Mouse (Mus musculus): ENCODE results near the gene Pomc.
"Not testable (repeated sequence)": the region's sequence is repeated elsewhere in the genome, so short reads cannot be mapped to it uniquely, and the experiment has no call there.

Pomc gene

DNA sequence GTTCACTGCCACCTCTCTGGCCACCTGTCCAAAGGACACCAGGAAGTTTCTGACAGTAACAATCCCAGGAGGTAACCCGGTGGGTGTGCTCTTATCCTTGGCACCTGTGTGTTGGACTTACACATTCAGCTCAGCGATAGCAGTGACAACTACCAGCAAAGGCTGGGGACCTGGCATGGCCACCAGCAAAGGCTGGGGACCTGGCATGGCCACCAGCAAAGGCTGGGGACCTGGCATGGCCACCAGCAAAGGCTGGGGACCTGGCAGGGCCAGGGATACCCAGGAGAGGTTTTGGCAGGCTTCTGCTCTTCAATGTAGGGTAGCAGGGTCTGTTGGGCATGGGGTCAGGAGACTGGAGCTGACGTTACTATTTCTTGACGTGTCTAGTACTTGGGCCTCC, 12.4 kb downstream of the Pomc start:
- DNase-seq (ENCODE audit: low read depth, low spot score) = no peak

DNA sequence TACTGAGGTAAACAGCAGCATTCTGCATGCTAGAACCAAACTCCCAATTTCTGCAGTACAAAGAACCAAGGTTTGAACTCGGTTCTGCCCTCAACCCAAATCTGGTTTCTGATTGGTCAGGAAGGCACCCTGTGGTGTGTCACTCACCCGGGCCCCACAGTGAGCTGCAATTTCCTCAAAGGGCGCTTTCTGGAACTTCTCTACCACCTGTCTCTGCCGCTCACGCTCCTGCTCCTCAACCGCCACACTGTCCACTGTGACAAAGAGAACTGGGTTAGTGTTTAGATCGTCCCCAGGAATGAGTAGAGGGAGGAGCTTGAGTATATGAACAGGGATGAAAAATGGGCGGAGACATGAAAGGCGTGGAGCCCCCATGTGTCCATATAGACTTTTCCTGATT, 13.6 kb downstream of the Pomc start:
- DNase-seq (ENCODE audit: low read depth, low spot score) = no peak

GRCm38 (mm10) chr12:3973169-3973568, 18.4 kb downstream of the Pomc start:
- DNase-seq (ENCODE audit: low read depth, low spot score) = not testable (repeated sequence)

GRCm38 (mm10) chr12:3980991-3981349, 26.2 kb downstream of the Pomc start:
- DNase-seq (ENCODE audit: low read depth, low spot score) = no peak

DNA sequence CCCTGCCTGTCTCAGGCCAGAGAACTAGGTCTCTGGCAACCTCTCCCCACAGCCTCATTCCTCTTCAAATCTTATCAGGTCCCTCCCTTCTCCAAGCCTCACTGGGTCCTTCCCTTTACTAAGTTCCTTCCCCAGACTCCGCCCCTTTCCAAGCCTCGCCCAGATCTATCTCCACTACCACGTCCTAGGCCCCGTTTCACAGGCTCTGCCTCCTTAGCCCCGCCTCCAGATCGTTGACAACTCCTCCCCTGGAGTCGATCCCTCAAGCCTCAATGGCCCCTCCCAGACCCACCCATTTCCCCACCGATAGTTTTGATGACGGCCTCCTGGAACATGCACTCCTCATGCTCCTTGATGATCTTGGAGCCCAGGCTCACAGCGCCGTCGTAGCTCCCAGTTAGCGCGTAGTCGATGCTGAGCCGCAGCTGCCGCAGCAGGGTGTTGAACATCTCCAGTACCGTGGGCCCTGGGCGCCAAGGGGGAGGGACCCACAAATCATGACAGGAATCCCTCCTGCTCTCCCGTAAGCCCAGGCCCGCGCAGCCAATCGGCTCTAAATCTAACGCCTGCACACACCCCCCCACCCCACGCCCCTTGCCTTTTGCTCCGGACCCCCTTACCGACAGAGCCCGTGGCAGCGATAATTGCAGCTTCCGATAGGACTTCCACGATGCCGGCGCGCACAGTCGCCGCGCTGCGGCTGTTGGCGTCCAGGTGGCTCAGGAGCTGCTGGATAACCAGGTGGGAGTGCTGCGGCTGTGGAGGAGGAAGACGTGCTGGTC, 26.8 kb downstream of the Pomc start:
- DNase-seq (ENCODE audit: low read depth, low spot score) = no peak

- DNase-seq (ENCODE audit: low read depth, low spot score) = no peak
These were observed 27.5 kb downstream of the Pomc start for GRCm38 (mm10) chr12:3982257-3982656.

DNA sequence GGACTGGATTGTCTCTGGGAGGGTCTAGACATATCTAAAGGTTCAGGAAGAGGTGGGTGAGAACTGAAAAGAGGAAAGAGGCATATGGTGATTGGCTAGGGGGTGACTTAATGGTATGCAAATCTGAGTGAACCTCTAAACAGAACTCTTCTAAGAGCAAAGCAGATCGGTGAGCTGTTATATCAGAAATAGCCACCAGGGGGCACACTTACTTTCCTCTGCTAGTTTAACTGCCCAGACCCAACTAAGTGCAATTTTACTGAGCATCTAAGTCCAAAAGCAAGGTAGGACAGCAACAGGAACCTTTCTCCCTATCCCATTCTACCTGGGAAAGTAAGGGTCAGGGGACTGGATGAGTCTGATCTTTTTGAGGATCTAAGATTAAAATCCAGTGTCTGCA, 29.0 kb downstream of the Pomc start:
- peak; percentile 57 for DNase-seq (ENCODE audit: low read depth, low spot score)

- DNase-seq (ENCODE audit: low read depth, low spot score) = no peak
These were observed 29.7 kb downstream of the Pomc start for GRCm38 (mm10) chr12:3984446-3984845.

DNA sequence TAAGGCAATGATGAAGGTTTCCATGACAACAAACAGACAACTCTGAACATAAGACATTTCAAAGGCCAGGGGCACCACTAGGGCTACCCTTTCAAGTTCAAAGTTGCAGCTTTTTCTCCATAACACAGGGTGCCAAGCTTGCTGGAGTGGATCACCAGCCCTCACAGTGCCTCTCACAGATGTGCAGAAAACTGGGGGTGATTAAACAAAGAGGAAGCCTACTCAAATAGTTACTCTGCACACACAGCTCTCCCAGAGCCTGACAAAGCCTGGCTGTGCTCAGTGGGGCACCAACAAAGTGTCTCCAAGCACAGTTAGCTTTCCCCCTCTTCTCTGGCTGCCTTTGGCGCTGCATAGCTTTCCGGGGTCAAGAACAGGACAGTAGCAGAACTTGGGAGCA, 35.2 kb downstream of the Pomc start:
- DNase-seq (ENCODE audit: low read depth, low spot score) = no peak

- no peak for DNase-seq (ENCODE audit: low read depth, low spot score)
These were observed 36.3 kb downstream of the Pomc start for GRCm38 (mm10) chr12:3991047-3991446.

- DNase-seq (ENCODE audit: low read depth, low spot score) = no peak
These were observed 42.0 kb downstream of the Pomc start for GRCm38 (mm10) chr12:3996749-3997148.

- DNase-seq (ENCODE audit: low read depth, low spot score) = no peak
These were observed 45.7 kb downstream of the Pomc start for GRCm38 (mm10) chr12:4000406-4000805.

- DNase-seq (ENCODE audit: low read depth, low spot score) = no peak
These were observed 49.9 kb downstream of the Pomc start for GRCm38 (mm10) chr12:4004648-4005047.

DNA sequence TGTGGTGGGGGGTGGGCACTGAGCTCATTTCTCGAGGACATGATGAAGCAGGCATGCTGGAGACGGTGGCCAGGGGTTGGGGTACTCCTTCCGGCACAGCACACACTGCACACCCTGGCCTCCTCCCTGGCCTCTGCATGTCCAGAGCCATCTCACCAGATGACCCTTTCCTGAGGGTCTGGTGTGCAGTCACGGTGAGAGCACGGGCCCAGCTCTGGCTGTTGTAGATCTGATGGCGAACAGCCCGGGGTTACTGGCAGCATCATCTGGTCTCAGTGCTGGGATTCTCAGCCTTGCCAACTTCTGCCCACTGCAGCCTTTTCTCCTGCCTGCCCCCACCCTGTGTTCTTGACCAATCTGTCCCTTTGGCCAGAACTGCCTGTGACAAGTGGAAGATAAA, 51.3 kb downstream of the Pomc start:
- DNase-seq (ENCODE audit: low read depth, low spot score) = no peak

- no peak for DNase-seq (ENCODE audit: low read depth, low spot score)
These were observed 52.4 kb downstream of the Pomc start for GRCm38 (mm10) chr12:4007181-4007580.

DNA sequence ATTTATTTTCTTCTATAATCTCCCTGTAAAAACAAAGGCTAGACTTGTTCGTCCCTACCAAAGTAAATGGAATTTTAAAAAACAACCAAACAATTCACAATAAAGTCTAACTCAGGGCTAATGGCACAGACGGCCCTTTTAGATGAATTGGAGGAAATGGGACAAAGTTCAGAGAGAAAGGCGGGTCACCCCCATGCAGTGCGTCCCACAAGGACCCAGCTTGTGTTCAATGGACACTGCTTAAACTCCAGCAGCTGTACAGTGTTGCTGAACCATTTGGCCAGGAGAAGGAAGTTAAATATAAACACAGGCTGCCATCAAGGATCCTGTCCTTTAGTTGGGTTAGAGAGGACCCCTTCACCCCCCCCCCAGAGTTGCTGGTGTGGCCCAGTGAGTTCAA, 53.0 kb downstream of the Pomc start:
- DNase-seq (ENCODE audit: low read depth, low spot score) = no peak

- DNase-seq (ENCODE audit: low read depth, low spot score) = no peak
These were observed 54.0 kb downstream of the Pomc start for GRCm38 (mm10) chr12:4008731-4009130.

Data from retina, adult 2 months (tissue).